Mouse (Mus musculus) brown adipose tissue, adult 24 weeks (tissue): ENCODE measurements around the gene Taf10. TPM values are rescaled to one million over a fixed set of nuclear protein-coding genes. Genes with fewer than 3 reads are reported as not detected.

Source experiments
- H3K27ac ChIP-seq: fragments of 200-500 bp; replicated peaks from 2 replicates; pipeline ENCODE4 v1.5.1; 2012; ENCODE audit warnings: low read depth, mild to moderate bottlenecking, low read length
- H3K4me1 ChIP-seq: fragments of 200-500 bp; 2 replicates; pipeline ENCODE4 v1.6.1; 2012; ENCODE audit warnings: low read length, mixed read lengths; ENCODE audit not compliant: control insufficient read depth, insufficient read depth, insufficient read length
- H3K4me3 ChIP-seq: fragments of 200-500 bp; 2 replicates; pipeline ENCODE4 v1.5.1; 2012; ENCODE audit warnings: low read depth, mild to moderate bottlenecking, low read length, moderate library complexity; ENCODE audit not compliant: insufficient read depth
- polyA plus RNA-seq: library from polyadenylated mRNA; stranded (reverse); fragments of >200 nt; gene quantifications from 2 replicates; pipeline ENCODE4 v1.2.4, GENCODE M21; 2012; ENCODE audit not compliant: missing spikeins, insufficient read depth, insufficient read length

Taf10 gene
- polyA plus RNA-seq, 1 experiment = 163 TPM

DNA sequence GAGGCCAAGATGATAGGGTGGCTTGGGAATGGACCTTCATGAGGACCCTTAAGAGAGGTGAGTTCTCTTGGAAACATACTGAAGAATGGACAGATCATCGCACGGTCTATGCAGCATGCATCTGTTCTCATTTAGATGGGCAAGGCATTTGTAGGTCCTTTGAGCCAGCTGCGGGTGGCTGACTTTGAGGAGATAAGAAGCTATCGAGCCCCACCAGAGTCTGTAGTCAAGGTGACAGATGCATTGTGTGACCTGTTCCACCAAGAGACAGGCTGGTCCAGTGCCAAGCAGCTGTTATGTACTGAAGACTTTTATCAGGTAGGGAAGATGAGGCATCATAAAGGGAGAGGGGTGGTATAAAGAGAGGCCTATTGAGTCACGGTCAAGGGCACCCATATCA lies 35.4 kb downstream of the Taf10 start:
- Histone ChIP-seq H3K4me1 (no peaks in the 10 kb centered on the region), H3K27ac (no peak overlapping the region), H3K4me3 (no peak overlapping the region)

GRCm38 (mm10) chr7:105703816-105704215 lies 40.3 kb downstream of the Taf10 start:
- no peak overlapping the region for H3K27ac ChIP-seq
- no peak overlapping the region for H3K4me3 ChIP-seq
- no peaks in the 10 kb centered on the region for H3K4me1 ChIP-seq

DNA sequence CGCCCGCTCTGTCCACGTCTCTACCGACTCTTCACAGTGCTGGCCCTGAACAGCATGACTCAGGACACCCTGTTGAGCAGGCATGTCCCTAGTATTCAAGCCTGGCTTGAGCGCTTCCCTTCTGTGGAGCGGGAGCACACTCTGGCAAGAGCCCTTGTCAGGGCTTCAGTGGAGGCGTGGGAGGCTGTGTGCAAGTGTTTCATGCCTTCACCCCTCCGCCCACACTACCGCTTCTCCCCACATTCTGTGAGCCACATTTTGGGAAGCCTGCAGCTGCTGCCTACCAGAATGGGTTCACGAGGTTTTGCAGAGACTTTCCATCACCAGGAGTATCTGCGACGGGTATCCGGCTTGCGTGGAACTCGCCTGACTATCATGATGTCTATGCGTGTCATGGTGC lies 41.0 kb downstream of the Taf10 start:
- Histone ChIP-seq H3K27ac (no peak overlapping the region), H3K4me1 (no peaks in the 10 kb centered on the region), H3K4me3 (no peak overlapping the region)

- Histone ChIP-seq H3K27ac (no peak overlapping the region), H3K4me1 (no peaks in the 10 kb centered on the region), H3K4me3 (no peak overlapping the region)
Observed at GRCm38 (mm10) chr7:105690875-105691274, 53.3 kb downstream of the Taf10 start.

Other genes starting within 250 kb of the Taf10 start
- 66.9 and 75.0 TPM in 2 replicates for gene Smpd1, start 190.0 kb downstream of the Taf10 start, polyA plus RNA-seq
- gene Apbb1, start 162.7 kb downstream of the Taf10 start, polyA plus RNA-seq = 4.7 and 5.9 TPM in 2 replicates
- 2.8 TPM in 1 of 2 replicates, not detected in the other for gene Hpx, start 144.2 kb downstream of the Taf10 start, polyA plus RNA-seq
- gene Trim3, start 110.8 kb downstream of the Taf10 start, polyA plus RNA-seq = 11.1 and 15.2 TPM in 2 replicates
- 161 and 175 TPM in 2 replicates for gene Timm10b, start 104.3 kb downstream of the Taf10 start, polyA plus RNA-seq
- gene Arfip2, start 103.9 kb downstream of the Taf10 start, polyA plus RNA-seq = 25.8 and 26.9 TPM in 2 replicates
- 3.1 and 6.7 TPM in 2 replicates for gene Gm45799, start 103.8 kb downstream of the Taf10 start, polyA plus RNA-seq
- 1.6 and 1.9 TPM in 2 replicates for gene Dnhd1, start 93.5 kb downstream of the Taf10 start, polyA plus RNA-seq
- 72.1 and 106 TPM in 2 replicates for gene Ilk, start 7.8 kb downstream of the Taf10 start, polyA plus RNA-seq
- 5.7 and 11.3 TPM in 2 replicates for gene Rrp8, start 7.0 kb downstream of the Taf10 start, polyA plus RNA-seq
- 64.0 and 83.2 TPM in 2 replicates for gene Tpp1, start 7.9 kb upstream of the Taf10 start, polyA plus RNA-seq
- gene Dchs1, start 43.3 kb upstream of the Taf10 start, polyA plus RNA-seq = 0.55 and 0.71 TPM in 2 replicates
- 175 and 225 TPM in 2 replicates for gene Mrpl17, start 66.7 kb upstream of the Taf10 start, polyA plus RNA-seq
- gene Gm4070, start 209.6 kb upstream of the Taf10 start, polyA plus RNA-seq = 18.1 and 22.4 TPM in 2 replicates